Mouse (Mus musculus): ENCODE data around the gene Mest. TPM values are rescaled to one million over a fixed set of nuclear protein-coding genes. Genes with fewer than 3 reads are reported as not detected.

Gene Mest
- 1.9 TPM for polyA plus RNA-seq (2014; fragmentation: Illumina TruSeq; extraction: RNeasy Lipid Tissue Mini Kit (QIAGEN cat#74804); ENCODE audit: low replicate concordance)

GRCm38 (mm10) chr6:30723331-30723730 lies at the start of gene Mest:
Gene Mest, plus strand, starts transcription at chr6:30723547.

DNA sequence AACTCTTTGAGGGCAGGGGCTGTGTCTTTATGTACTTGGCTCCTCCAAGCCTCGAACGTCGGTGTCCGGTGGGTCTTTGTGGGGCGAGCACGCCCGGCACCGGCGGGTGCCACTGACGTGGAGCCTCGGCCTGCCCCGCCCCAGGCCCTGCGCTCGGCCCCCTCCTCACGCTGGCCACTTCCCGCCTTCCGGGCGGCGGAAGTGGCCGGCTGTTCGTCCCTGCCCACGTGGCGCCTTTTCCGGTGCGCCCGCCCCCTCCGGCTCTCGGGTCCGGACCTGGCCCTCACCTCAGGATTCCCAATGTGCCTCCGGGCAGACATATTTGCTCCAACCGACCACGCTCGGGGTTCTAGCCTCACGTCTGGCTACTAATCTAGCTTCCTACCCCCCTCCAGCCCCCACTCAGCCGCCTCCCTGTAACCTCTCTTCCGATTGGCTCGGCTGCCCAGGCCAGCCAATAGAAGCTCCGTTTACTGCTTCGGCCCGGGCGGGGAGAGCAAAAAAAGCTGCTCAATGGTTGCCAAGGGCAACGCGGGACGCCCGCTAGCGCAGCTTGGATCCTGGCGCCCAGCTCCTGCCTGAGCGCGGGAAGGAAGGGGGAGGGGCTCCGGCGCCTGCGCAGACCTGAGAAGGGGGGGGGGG lies 29.9 kb upstream of the Mest start, which contains the start of gene Cep41:
Gene Cep41, minus strand, starts transcription at position 400 of the 642 bp plus-strand sequence.

Other genes with a start within 250 kb of the Mest start
- gene Tmem209, start 213.8 kb upstream of the Mest start, polyA plus RNA-seq (2014; fragmentation: Illumina TruSeq; extraction: RNeasy Lipid Tissue Mini Kit (QIAGEN cat#74804); ENCODE audit: low replicate concordance), result 25.6 TPM
- gene Ssmem1, start 213.7 kb upstream of the Mest start, polyA plus RNA-seq (2014; fragmentation: Illumina TruSeq; extraction: RNeasy Lipid Tissue Mini Kit (QIAGEN cat#74804); ENCODE audit: low replicate concordance), result not detected
- 141 TPM for gene Cpa2, start 182.0 kb upstream of the Mest start, polyA plus RNA-seq (2014; fragmentation: Illumina TruSeq; extraction: RNeasy Lipid Tissue Mini Kit (QIAGEN cat#74804); ENCODE audit: low replicate concordance)
- gene Cpa4, start 155.2 kb upstream of the Mest start, polyA plus RNA-seq (2014; fragmentation: Illumina TruSeq; extraction: RNeasy Lipid Tissue Mini Kit (QIAGEN cat#74804); ENCODE audit: low replicate concordance), result not detected
- gene Cpa5, start 112.5 kb upstream of the Mest start, polyA plus RNA-seq (2014; fragmentation: Illumina TruSeq; extraction: RNeasy Lipid Tissue Mini Kit (QIAGEN cat#74804); ENCODE audit: low replicate concordance), result not detected
- gene Cpa1, start 84.3 kb upstream of the Mest start, polyA plus RNA-seq (2014; fragmentation: Illumina TruSeq; extraction: RNeasy Lipid Tissue Mini Kit (QIAGEN cat#74804); ENCODE audit: low replicate concordance), result 56.2 TPM
- gene Cep41, start 29.8 kb upstream of the Mest start, polyA plus RNA-seq (2014; fragmentation: Illumina TruSeq; extraction: RNeasy Lipid Tissue Mini Kit (QIAGEN cat#74804); ENCODE audit: low replicate concordance), result 5.6 TPM
- gene Copg2, start 173.2 kb downstream of the Mest start, polyA plus RNA-seq (2014; fragmentation: Illumina TruSeq; extraction: RNeasy Lipid Tissue Mini Kit (QIAGEN cat#74804); ENCODE audit: low replicate concordance), result 32.8 TPM
- not detected for gene Tsga13, start 192.0 kb downstream of the Mest start, polyA plus RNA-seq (2014; fragmentation: Illumina TruSeq; extraction: RNeasy Lipid Tissue Mini Kit (QIAGEN cat#74804); ENCODE audit: low replicate concordance)
- gene Klf14, start 235.5 kb downstream of the Mest start, polyA plus RNA-seq (2014; fragmentation: Illumina TruSeq; extraction: RNeasy Lipid Tissue Mini Kit (QIAGEN cat#74804); ENCODE audit: low replicate concordance), result not detected

Data from small intestine, adult 10 weeks (tissue).